Mouse (Mus musculus) embryonic facial prominence, embryonic 11.5 days (tissue): Measurements from ENCODE around the gene Kifc5b. TPM values are rescaled to one million over a fixed set of nuclear protein-coding genes. Genes with fewer than 3 reads are reported as not detected.

Experiments used
- ATAC-seq: fragments of 200-750 bp; cut with Nextera tagmentation; replicated peaks from 2 replicates; pipeline ENCODE4 v1.8.0; 2017; ENCODE audit warnings: low read depth; ENCODE audit not compliant: insufficient number of reproducible peaks, low FRiP score, low TSS enrichment
- DNase-seq: peaks from one replicate; pipeline ENCODE4 v3.0.0-alpha.2; 2015; ENCODE audit warnings: low spot score
- H3K27ac ChIP-seq: fragments of 300-500 bp; sonication (generic); replicated peaks from 2 replicates; pipeline ENCODE4 v1.5.1; 2014; ENCODE audit warnings: mild to moderate bottlenecking, low read depth, low read length, control low read depth
- H3K27me3 ChIP-seq: fragments of 300-500 bp; sonication (generic); 2 replicates; pipeline ENCODE4 v1.6.1; 2014; ENCODE audit warnings: mild to moderate bottlenecking, low read length, moderate library complexity, mixed read lengths; ENCODE audit not compliant: control insufficient read depth, insufficient read depth
- H3K36me3 ChIP-seq: fragments of 300-500 bp; sonication (generic); replicated peaks from 2 replicates; pipeline ENCODE4 v1.6.1; 2014; ENCODE audit warnings: low read depth, mild to moderate bottlenecking, low read length, moderate library complexity, mixed read lengths; ENCODE audit not compliant: control insufficient read depth, insufficient read depth
- H3K4me1 ChIP-seq: fragments of 300-500 bp; sonication (generic); 2 replicates; pipeline ENCODE4 v1.6.1; 2014; ENCODE audit warnings: low read length, mixed read lengths; ENCODE audit not compliant: control insufficient read depth, insufficient read depth
- H3K4me2 ChIP-seq: fragments of 300-500 bp; sonication (generic); 2 replicates; pipeline ENCODE4 v1.6.1; 2014; ENCODE audit warnings: low read depth, mild to moderate bottlenecking, control low read depth, low read length, moderate library complexity
- H3K4me3 ChIP-seq: fragments of 300-500 bp; sonication (generic); 2 replicates; pipeline ENCODE4 v1.5.1; 2014; ENCODE audit warnings: low read depth, low read length, control low read depth
- H3K9ac ChIP-seq: fragments of 300-500 bp; sonication (generic); replicated peaks from 2 replicates; pipeline ENCODE4 v1.6.1; 2014; ENCODE audit warnings: mild to moderate bottlenecking, control low read depth, low read length
- H3K9me3 ChIP-seq: fragments of 300-500 bp; sonication (generic); replicated peaks from 2 replicates; pipeline ENCODE4 v1.6.1; 2016; ENCODE audit warnings: mild to moderate bottlenecking, low read length, inconsistent platforms, mixed read lengths; ENCODE audit not compliant: control insufficient read depth
- WGBS: fragments of 180-500 bp; shearing (Covaris S2); extraction: QIAGEN DNeasy Blood & Tissue Kit; methylation state at CpG from one replicate; pipeline ENCODE4 v1.1.7; 2014; 5-methylcytosine and 5-hydroxymethylcytosine counted together
- polyA plus RNA-seq: library from polyadenylated mRNA; unstranded; fragments of >200 nt; fragmentation: Nextera tagmentation; extraction: Ambion mirVana; gene quantifications from 2 replicates; pipeline ENCODE4 v1.2.1, GENCODE M21; 2014

Kifc5b gene
- polyA plus RNA-seq = 3.9 and 5.6 TPM in 2 replicates

- Histone ChIP-seq H3K9ac (peak within 1 kb of the TSS; percentile 70), H3K27me3 (no peaks in the 10 kb centered on the region), H3K36me3 (no peaks in the 10 kb centered on the region), H3K4me3 (peak within 1 kb of the TSS; percentile 65), H3K27ac (peak within 1 kb of the TSS; percentile 41; the same call in 1 of the 2 replicates), H3K4me2 (peak within 1 kb of the TSS; percentile 54), H3K4me1 (no peaks in the 10 kb centered on the region), H3K9me3 (no peaks in the 10 kb centered on the region)
- ATAC-seq (peak; percentile 98), DNase-seq (peak; percentile 100)
- WGBS = 0% methylated on average over 69 of the region's 72 CpGs
These were observed at the start of gene Kifc5b for GRCm38 (mm10) chr17:26916711-26917482. Kifc5b (plus strand) TSS chr17:26917091.

GRCm38 (mm10) chr17:26868756-26869155 lies 48.1 kb upstream of the Kifc5b start:
- H3K9ac ChIP-seq = no peak overlapping the region
- WGBS = 33% methylated on average over 5 of the region's 5 CpGs
- no peaks in the 10 kb centered on the region for H3K4me1 ChIP-seq
- no peak overlapping the region for H3K27ac ChIP-seq
- H3K4me3 ChIP-seq = no peak overlapping the region
- H3K27me3 ChIP-seq = no peaks in the 10 kb centered on the region
- H3K4me2 ChIP-seq = no peak overlapping the region
- no peaks in the 10 kb centered on the region for H3K9me3 ChIP-seq
- H3K36me3 ChIP-seq = no peaks in the 10 kb centered on the region
- DNase-seq (no peak), ATAC-seq (no peak)

GRCm38 (mm10) chr17:26872870-26873269 lies 44.0 kb upstream of the Kifc5b start:
- no peak overlapping the region for H3K4me2 ChIP-seq
- no peaks in the 10 kb centered on the region for H3K36me3 ChIP-seq
- H3K9me3 ChIP-seq = no peaks in the 10 kb centered on the region
- H3K4me1 ChIP-seq = no peaks in the 10 kb centered on the region
- H3K9ac ChIP-seq = no peak overlapping the region
- DNase-seq (no peak), ATAC-seq (no peak)
- H3K27ac ChIP-seq = no peak overlapping the region
- no peaks in the 10 kb centered on the region for H3K27me3 ChIP-seq
- no peak overlapping the region for H3K4me3 ChIP-seq
- 73% methylated on average over 3 of the region's 3 CpGs for WGBS

- no peaks in the 10 kb centered on the region for H3K9me3 ChIP-seq
- no peak overlapping the region for H3K4me3 ChIP-seq
- H3K36me3 ChIP-seq = no peaks in the 10 kb centered on the region
- no peaks in the 10 kb centered on the region for H3K27me3 ChIP-seq
- 77% methylated on average over 8 of the region's 8 CpGs for WGBS
- no peak overlapping the region for H3K27ac ChIP-seq
- H3K9ac ChIP-seq = no peak overlapping the region
- DNase-seq (no peak), ATAC-seq (no peak)
- H3K4me2 ChIP-seq = no peak overlapping the region
- H3K4me1 ChIP-seq = no peaks in the 10 kb centered on the region
These were observed 43.4 kb upstream of the Kifc5b start for GRCm38 (mm10) chr17:26873502-26873901.

- H3K36me3 ChIP-seq = no peaks in the 10 kb centered on the region
- ATAC-seq (no peak), DNase-seq (no peak)
- H3K9ac ChIP-seq = no peak overlapping the region
- H3K4me3 ChIP-seq = no peak overlapping the region
- no peaks in the 10 kb centered on the region for H3K9me3 ChIP-seq
- no peaks in the 10 kb centered on the region for H3K27me3 ChIP-seq
- no peaks in the 10 kb centered on the region for H3K4me1 ChIP-seq
- 76% methylated on average over 11 of the region's 11 CpGs for whole genome bisulfite sequencing
- no peak overlapping the region for H3K27ac ChIP-seq
- H3K4me2 ChIP-seq = no peak overlapping the region
These were observed 42.3 kb upstream of the Kifc5b start for GRCm38 (mm10) chr17:26874542-26874941.

- ATAC-seq (no peak), DNase-seq (no peak)
- Histone ChIP-seq H3K9me3 (no peaks in the 10 kb centered on the region), H3K4me3 (no peak overlapping the region), H3K4me1 (no peaks in the 10 kb centered on the region), H3K27me3 (no peaks in the 10 kb centered on the region), H3K27ac (no peak overlapping the region), H3K36me3 (no peaks in the 10 kb centered on the region), H3K4me2 (no peak overlapping the region), H3K9ac (no peak overlapping the region)
- WGBS = 88% methylated on average over 7 of the region's 7 CpGs
These were observed 39.0 kb upstream of the Kifc5b start for GRCm38 (mm10) chr17:26877927-26878326.

- Histone ChIP-seq H3K9me3 (no peaks in the 10 kb centered on the region), H3K4me3 (no peak overlapping the region), H3K9ac (no peak overlapping the region), H3K36me3 (no peaks in the 10 kb centered on the region), H3K27ac (no peak overlapping the region), H3K4me2 (no peak overlapping the region), H3K4me1 (no peaks in the 10 kb centered on the region), H3K27me3 (no peaks in the 10 kb centered on the region)
- ATAC-seq (no peak), DNase-seq (no peak)
- 86% methylated on average over 6 of the region's 6 CpGs for WGBS
These were observed 37.7 kb upstream of the Kifc5b start for GRCm38 (mm10) chr17:26879235-26879634.

GRCm38 (mm10) chr17:26882706-26883105 lies 34.2 kb upstream of the Kifc5b start:
- Histone ChIP-seq H3K4me1 (no peaks in the 10 kb centered on the region), H3K4me3 (no peak overlapping the region), H3K9ac (no peak overlapping the region), H3K9me3 (no peaks in the 10 kb centered on the region), H3K27ac (no peak overlapping the region), H3K27me3 (no peaks in the 10 kb centered on the region), H3K4me2 (no peak overlapping the region), H3K36me3 (no peaks in the 10 kb centered on the region)
- WGBS = 71% methylated on average over 1 of the region's 1 CpGs
- DNase-seq (no peak), ATAC-seq (no peak)
